Mouse (Mus musculus) megakaryocyte, adult 5-6 weeks (primary cell): Measurements from ENCODE around the gene Vmn2r3. TPM values are rescaled to one million over a fixed set of nuclear protein-coding genes. Genes with fewer than 3 reads are reported as not detected.
"Not testable (repeated sequence)": the region's sequence is repeated elsewhere in the genome, so short reads cannot be mapped to it uniquely, and the experiment has no call there.

Source experiments
- ATAC-seq: 2 replicates; pipeline ENCODE4 v1.8.0; 2016; ENCODE audit warnings: mild to moderate bottlenecking, inconsistent platforms; ENCODE audit not compliant: poor library complexity, severe bottlenecking
- total RNA-seq, 2 experiments: library from RNA; stranded (forward) in 1 of 2; stranded (reverse) in 1 of 2; fragments of 153-499, 151-499 nt in 1 of 2; fragments of 221-1000, 200-1000 nt in 1 of 2; gene quantifications; 2 replicates each; pipeline versions ENCODE4 v1.2.3 to v1.2.4; 2015 to 2017

Vmn2r3 gene
- not detected in 2 replicates for total RNA-seq (2015)
- not detected in 2 replicates for total RNA-seq (2017)

GRCm38 (mm10) chr3:64289609-64290008, at the start of gene Vmn2r3:
Gene Vmn2r3, minus strand, starts transcription at chr3:64289709.
- ATAC-seq = no peak

- ATAC-seq = no peak
Observed at GRCm38 (mm10) chr3:64332548-64332947, 43.0 kb upstream of the Vmn2r3 start.

- no peak for ATAC-seq
Observed at GRCm38 (mm10) chr3:64321824-64322223, 32.3 kb upstream of the Vmn2r3 start.

GRCm38 (mm10) chr3:64306799-64307198, 17.3 kb upstream of the Vmn2r3 start:
- ATAC-seq = no peak

DNA sequence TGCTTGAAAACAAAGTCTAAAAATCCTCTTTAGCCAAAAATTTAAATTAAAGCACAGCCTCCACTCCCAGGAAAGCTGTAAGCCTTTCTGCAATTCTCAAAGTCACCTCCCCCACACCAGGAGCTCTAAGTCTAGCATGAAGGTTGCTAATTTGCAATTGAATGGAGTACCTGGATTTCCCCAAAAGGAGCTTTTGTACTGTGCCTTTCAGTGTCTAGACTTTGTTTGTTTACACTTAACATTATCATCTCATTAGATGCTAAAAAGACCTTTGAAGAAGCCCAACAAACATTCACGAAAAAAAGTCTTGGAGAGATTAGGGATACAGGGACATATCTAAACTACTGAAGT, 23.8 kb downstream of the Vmn2r3 start:
- no peak for ATAC-seq

DNA sequence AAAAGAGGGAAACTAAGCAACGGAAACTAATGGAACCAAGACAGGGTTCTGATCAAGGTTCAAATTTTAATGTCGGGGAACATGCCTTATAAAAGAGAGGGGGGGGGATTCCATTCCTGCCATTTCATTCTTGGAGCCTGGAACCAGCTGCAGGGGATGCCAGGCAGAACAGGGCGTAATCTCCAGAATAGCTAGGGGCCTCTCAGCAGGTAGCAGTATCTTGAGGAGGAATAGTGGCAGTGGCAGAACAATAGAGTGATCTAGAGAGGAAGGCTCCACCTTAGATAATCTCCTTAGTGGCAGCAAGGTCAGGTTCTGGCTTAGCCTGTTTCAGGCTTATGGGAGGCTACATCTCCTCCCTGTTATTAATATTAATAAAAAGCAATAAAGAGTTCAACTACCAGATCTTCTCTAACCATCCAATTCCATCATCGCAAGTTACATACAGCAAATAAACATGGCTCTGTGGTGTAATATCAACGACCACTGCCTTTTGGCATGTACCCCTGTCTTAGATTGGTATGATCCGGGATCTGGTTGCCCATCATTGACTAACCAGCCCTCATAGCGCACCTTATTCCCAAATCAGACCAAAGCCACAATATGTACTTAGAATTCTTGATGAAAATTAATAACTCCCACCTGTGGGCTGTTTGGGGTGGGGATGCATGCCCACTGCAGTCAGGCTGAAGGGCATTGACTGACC, 24.3 kb downstream of the Vmn2r3 start:
- not testable (repeated sequence) for ATAC-seq

GRCm38 (mm10) chr3:64259582-64259981, 29.9 kb downstream of the Vmn2r3 start:
- no peak for ATAC-seq

DNA sequence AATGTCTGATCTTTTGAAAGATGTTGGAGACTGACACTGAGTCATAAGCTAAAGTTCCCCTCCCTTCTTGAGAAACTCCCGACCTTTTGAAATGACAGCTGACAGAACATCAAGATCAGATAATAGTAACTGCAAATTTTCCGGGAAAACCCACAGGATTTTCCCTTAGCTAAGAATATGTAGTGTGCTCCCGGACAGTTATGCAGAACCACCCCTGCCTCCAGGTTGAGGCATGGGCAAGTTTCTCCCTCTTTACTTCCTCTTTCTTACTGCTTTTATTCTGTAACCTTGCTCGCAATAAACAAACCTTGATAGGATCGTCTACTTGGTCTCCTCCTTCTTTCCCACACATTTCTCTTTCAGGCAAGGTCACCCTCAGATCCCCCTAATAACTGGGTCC, 37.9 kb downstream of the Vmn2r3 start:
- ATAC-seq = no peak

GRCm38 (mm10) chr3:64250461-64250860, 39.0 kb downstream of the Vmn2r3 start:
- ATAC-seq = not testable (repeated sequence)

GRCm38 (mm10) chr3:64235459-64235858, 54.0 kb downstream of the Vmn2r3 start:
- not testable (repeated sequence) for ATAC-seq

GRCm38 (mm10) chr3:64233655-64234054, 55.9 kb downstream of the Vmn2r3 start:
- not testable (repeated sequence) for ATAC-seq

GRCm38 (mm10) chr3:64227243-64227642, 62.3 kb downstream of the Vmn2r3 start:
- ATAC-seq = no peak

Other genes with a start within 250 kb of the Vmn2r3 start
- 0.05 TPM in 1 of 2 replicates, not detected in the other for gene Vmn2r1, start 208.2 kb downstream of the Vmn2r3 start, total RNA-seq (2015)
- gene Vmn2r1, start 208.2 kb downstream of the Vmn2r3 start, total RNA-seq (2017) = 0.04 TPM in 1 of 2 replicates, not detected in the other
- not detected in 2 replicates for gene Vmn2r2, start 147.8 kb downstream of the Vmn2r3 start, total RNA-seq (2015)
- gene Vmn2r2, start 147.8 kb downstream of the Vmn2r3 start, total RNA-seq (2017) = not detected in 2 replicates
- not detected in 2 replicates for gene Vmn2r4, start 125.7 kb upstream of the Vmn2r3 start, total RNA-seq (2015)
- not detected in 2 replicates for gene Vmn2r4, start 125.7 kb upstream of the Vmn2r3 start, total RNA-seq (2017)
- gene Vmn2r5, start 220.1 kb upstream of the Vmn2r3 start, total RNA-seq (2015) = not detected in 2 replicates
- not detected in 2 replicates for gene Vmn2r5, start 220.1 kb upstream of the Vmn2r3 start, total RNA-seq (2017)